8 mouse cellular contexts compared by ENCODE assay signal in genomic region chr4:43972137-43972591, GRCm38 (mm10). TPM values are rescaled to one million over a fixed set of nuclear protein-coding genes. Genes with fewer than 3 reads are reported as not detected.
DNase-seq lines count a peak whose midpoint lies in the region; ATAC-seq and TF ChIP-seq lines count a peak whose summit lies in the region.

No protein-coding gene starts in this region.

- no peak overlapping the region for H3K4me3 ChIP-seq in forebrain, postnatal 0 days (ENCODE audit: low read depth, low read length)

- no peak overlapping the region for H3K9ac ChIP-seq in forebrain, postnatal 0 days

- no peak overlapping the region for H3K27ac ChIP-seq in forebrain, postnatal 0 days (ENCODE audit: low read depth, low read length)

- peaks cover 8% of the 10 kb centered on the region; the same call in 1 of the 2 replicates for H3K36me3 ChIP-seq in forebrain, postnatal 0 days (ENCODE audit: insufficient read depth)

- TF ChIP-seq CTCF in forebrain, postnatal 0 days (IDR thresholded peaks at IDR 0.05; ENCODE audit: low read depth), result no peak

- no peak overlapping the region for H3K4me2 ChIP-seq in forebrain, postnatal 0 days (ENCODE audit: low read depth)

- H3K4me1 ChIP-seq in forebrain, postnatal 0 days (ENCODE audit: insufficient read depth), result no peaks in the 10 kb centered on the region

- H3K27me3 ChIP-seq in forebrain, postnatal 0 days (ENCODE audit: insufficient read depth, low read length), result no peaks in the 10 kb centered on the region

- ATAC-seq in CD4-positive, CD25-positive, alpha-beta regulatory T cell, adult 4 months, result peak; percentile 85
- ATAC-seq in activated CD4-positive, CD25-positive, alpha-beta regulatory T cell, adult 4 months, result peak; percentile 79
- ATAC-seq in forebrain, postnatal 0 days, result peak; percentile 49

- 8% methylated on average over 8 of the region's 8 CpGs for WGBS in forebrain, postnatal 0 days

- no peaks in the 10 kb centered on the region for H3K9me3 ChIP-seq in forebrain, postnatal 0 days (ENCODE audit: low read length)

- no peak for DNase-seq in forebrain, postnatal 0 days
- DNase-seq in kidney, adult 8-10 months, result peak; percentile 19 to 57
- peak; percentile 56 for DNase-seq in lung, postnatal 25 days (ENCODE audit: low spot score)
- peak; percentile 70 to 73 for DNase-seq in spleen, postnatal 36 days (ENCODE audit: low spot score in 2 of 2)
- no peak for DNase-seq in cerebellum, adult 18-20 months
- no peak for DNase-seq in layer of hippocampus, postnatal 10 days (ENCODE audit: low spot score in 2 of 2)

RNA-seq across cellular contexts. Expression of gene Ccin, which starts 11.1 kb away (rescaled TPM):
- polyA plus RNA-seq in CD4-positive, CD25-positive, alpha-beta regulatory T cell, adult 4 months (2017; shearing (Covaris generic)), result not detected
- under 1 TPM in 1 of 2 experiments, not detected in 1; 0.24 TPM for polyA plus RNA-seq in activated CD4-positive, CD25-positive, alpha-beta regulatory T cell, adult 4 months (2017; shearing (Covaris generic))
- total RNA-seq in forebrain, postnatal 0 days (2014; rRNA removed), result 0.19 and 0.46 TPM in 2 replicates
- polyA plus RNA-seq in forebrain, postnatal 0 days (2015; fragmentation: Nextera tagmentation; extraction: Ambion mirVana), result 0.08 TPM in 1 of 2 replicates, not detected in the other
- not detected for total RNA-seq in layer of hippocampus, postnatal 10 days (2021)

RNA-seq across cellular contexts. Expression of gene Glipr2, which starts 15.0 kb away (rescaled TPM):
- polyA plus RNA-seq in CD4-positive, CD25-positive, alpha-beta regulatory T cell, adult 4 months (2017; shearing (Covaris generic)), result 100 to 1,000 TPM; 165 to 194 TPM
- polyA plus RNA-seq in activated CD4-positive, CD25-positive, alpha-beta regulatory T cell, adult 4 months (2017; shearing (Covaris generic)), result 100 to 1,000 TPM; 215 to 250 TPM
- total RNA-seq in forebrain, postnatal 0 days (2014; rRNA removed), result 25.4 and 25.5 TPM in 2 replicates
- 22.2 and 22.6 TPM in 2 replicates for polyA plus RNA-seq in forebrain, postnatal 0 days (2015; fragmentation: Nextera tagmentation; extraction: Ambion mirVana)
- 1 to 10 TPM; 1.9 to 2.4 TPM for total RNA-seq in layer of hippocampus, postnatal 10 days (2021)

RNA-seq across cellular contexts. Expression of gene Clta, which starts 32.1 kb away (rescaled TPM):
- 10 to 100 TPM; 66.1 to 83.6 TPM for polyA plus RNA-seq in CD4-positive, CD25-positive, alpha-beta regulatory T cell, adult 4 months (2017; shearing (Covaris generic))
- polyA plus RNA-seq in activated CD4-positive, CD25-positive, alpha-beta regulatory T cell, adult 4 months (2017; shearing (Covaris generic)), result 100 to 1,000 TPM; 109 to 116 TPM
- 579 and 718 TPM in 2 replicates for total RNA-seq in forebrain, postnatal 0 days (2014; rRNA removed)
- polyA plus RNA-seq in forebrain, postnatal 0 days (2015; fragmentation: Nextera tagmentation; extraction: Ambion mirVana), result 377 and 380 TPM in 2 replicates
- 100 to 1,000 TPM; 325 to 347 TPM for total RNA-seq in layer of hippocampus, postnatal 10 days (2021)

Comparison
In these comparisons a context has a peak if more than half of its experiments do, and no peak if none do; other contexts are left out.
1. DNase-seq: peak in kidney, adult 8-10 months (2 of 2), lung, postnatal 25 days (single experiment) and spleen, postnatal 36 days (2 of 2); none in forebrain, postnatal 0 days (single experiment), cerebellum, adult 18-20 months (0 of 2) and layer of hippocampus, postnatal 10 days (0 of 2).
2. Peak in every context shown above with its lines, with median percentiles within 50 percentile points of each other: ATAC-seq.